Mouse (Mus musculus) cerebellum, adult 9-10 months (tissue): ENCODE results near the gene Eef1akmt2.

Source experiments
- DNase-seq: peaks from one replicate; pipeline ENCODE4 v3.0.0; 2022

Eef1akmt2 gene

GRCm38 (mm10) chr7:132786522-132786921 is 66.0 kb downstream of the Eef1akmt2 start:
- DNase-seq = peak; percentile 77

DNA sequence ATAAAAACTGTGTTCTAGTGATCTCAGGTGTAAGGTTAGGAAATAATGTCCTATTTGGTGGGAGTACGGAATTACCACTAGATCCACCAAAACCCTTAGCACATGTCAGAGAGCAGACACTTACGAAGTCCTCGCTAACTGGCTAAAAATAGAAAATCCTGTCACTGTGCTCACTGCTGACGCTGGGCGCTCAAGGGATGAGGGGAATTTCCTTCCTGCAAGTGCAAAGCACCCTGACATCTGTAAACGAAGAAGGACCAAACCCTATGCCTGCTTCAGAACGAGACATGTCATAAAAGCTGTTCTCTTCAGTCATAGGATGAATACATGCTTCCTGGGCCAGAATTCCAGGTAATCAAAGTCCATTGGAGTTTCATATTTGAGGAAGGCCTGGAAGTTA is 66.5 kb downstream of the Eef1akmt2 start:
- DNase-seq = no peak

GRCm38 (mm10) chr7:132784101-132784500 is 68.4 kb downstream of the Eef1akmt2 start:
- DNase-seq = no peak

GRCm38 (mm10) chr7:132781850-132782249 is 70.6 kb downstream of the Eef1akmt2 start:
- peak; percentile 75 for DNase-seq

GRCm38 (mm10) chr7:132781130-132781814 is 71.2 kb downstream of the Eef1akmt2 start:
- DNase-seq = no peak

DNA sequence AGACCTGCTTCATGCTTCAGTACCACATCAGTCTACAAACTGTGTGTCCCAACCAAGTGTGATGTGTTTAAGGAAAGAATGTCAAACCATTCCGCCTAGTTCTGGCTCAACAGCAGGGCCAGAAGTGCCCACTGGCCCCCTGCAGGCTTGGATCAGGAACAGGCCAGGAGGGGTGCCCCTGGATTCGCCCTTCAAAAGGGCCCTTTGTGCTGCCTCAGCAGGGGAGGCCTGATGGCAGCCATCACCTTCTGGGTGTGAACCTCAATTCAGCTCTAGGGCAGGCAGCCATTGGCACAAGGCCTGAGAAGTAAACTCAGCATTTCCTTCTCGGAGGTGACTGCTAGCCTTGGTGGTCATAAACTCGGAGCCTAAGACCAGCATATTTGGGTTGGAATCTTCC is 71.9 kb downstream of the Eef1akmt2 start:
- peak; percentile 69 for DNase-seq

- no peak for DNase-seq
Measured at GRCm38 (mm10) chr7:132778630-132779029, 73.8 kb downstream of the Eef1akmt2 start.

- DNase-seq = no peak
Measured at GRCm38 (mm10) chr7:132777728-132778453, 74.6 kb downstream of the Eef1akmt2 start.
